14 mouse cellular contexts compared by ENCODE assay signal in genomic region chrX:98452026-98452425, GRCm38 (mm10).
DNase-seq lines count a peak whose midpoint lies in the region; ATAC-seq lines count a peak whose summit lies in the region.
"Had no signal": no experiment of that assay in that cellular context is flagged by ENCODE, and none has a peak within 500 bp of the region (broad histone marks: within the 10 kb centered on the region; RNA-seq: fewer than 3 reads in every experiment).

No protein-coding gene starts in this region.

- H3K4me2 ChIP-seq in midbrain, embryonic 14.5 days (ENCODE audit: low read length): no peak overlapping the region
- no peak overlapping the region for H3K4me2 ChIP-seq in midbrain, embryonic 11.5 days
- no peak overlapping the region for H3K4me2 ChIP-seq in limb, embryonic 15.5 days
- H3K4me2 ChIP-seq: limb, embryonic 12.5 days; neural tube, embryonic 13.5 days had no signal

- H3K9me3 ChIP-seq in midbrain, embryonic 14.5 days (ENCODE audit: control insufficient read depth, low read length): no peaks in the 10 kb centered on the region
- H3K9me3 ChIP-seq in midbrain, embryonic 11.5 days (ENCODE audit: control insufficient read depth, low read length): no peaks in the 10 kb centered on the region
- H3K9me3 ChIP-seq in limb, embryonic 15.5 days: no peaks in the 10 kb centered on the region
- H3K9me3 ChIP-seq: limb, embryonic 12.5 days; neural tube, embryonic 13.5 days had no signal

- intact Hi-C loops in heart, postnatal 25 days (cut with DNase I): no loop called here

- no peak for ATAC-seq in midbrain, embryonic 14.5 days (ENCODE audit: low FRiP score, low TSS enrichment)
- no peak for ATAC-seq in midbrain, embryonic 11.5 days (ENCODE audit: low FRiP score)
- ATAC-seq in limb, embryonic 15.5 days (ENCODE audit: insufficient number of reproducible peaks, low FRiP score, low TSS enrichment, low read depth): 0 out of 2 replicates have a peak, but pooled peaks have one; percentile 40
- ATAC-seq: inflammation-experienced regulatory T-cells, adult 6 months had no signal

- H3K27me3 ChIP-seq in midbrain, embryonic 14.5 days (ENCODE audit: control insufficient read depth, insufficient read depth, low read length): no peaks in the 10 kb centered on the region
- H3K27me3 ChIP-seq in midbrain, embryonic 11.5 days (ENCODE audit: control insufficient read depth, insufficient read depth, low read length): no peaks in the 10 kb centered on the region
- H3K27me3 ChIP-seq in limb, embryonic 15.5 days: no peaks in the 10 kb centered on the region
- H3K27me3 ChIP-seq: limb, embryonic 12.5 days; neural tube, embryonic 13.5 days had no signal

- H3K27ac ChIP-seq in midbrain, embryonic 14.5 days (replicated peaks; ENCODE audit: low read depth, low read length): no peak overlapping the region
- H3K27ac ChIP-seq in midbrain, embryonic 11.5 days (ENCODE audit: low read depth, low read length): no peak overlapping the region
- no peak overlapping the region for H3K27ac ChIP-seq in limb, embryonic 15.5 days
- H3K27ac ChIP-seq: kidney, postnatal 0 days; limb, embryonic 12.5 days; neural tube, embryonic 13.5 days had no signal

- H3K4me3 ChIP-seq in midbrain, embryonic 14.5 days (replicated peaks; ENCODE audit: low read depth, low read length): no peak overlapping the region
- H3K4me3 ChIP-seq in midbrain, embryonic 11.5 days (ENCODE audit: low read depth, low read length): no peak overlapping the region
- no peak overlapping the region for H3K4me3 ChIP-seq in limb, embryonic 15.5 days
- H3K4me3 ChIP-seq: limb, embryonic 12.5 days; neural tube, embryonic 13.5 days had no signal

- H3K4me1 ChIP-seq in midbrain, embryonic 14.5 days (ENCODE audit: control insufficient read depth, insufficient read depth, low read length): no peaks in the 10 kb centered on the region
- no peaks in the 10 kb centered on the region for H3K4me1 ChIP-seq in midbrain, embryonic 11.5 days (ENCODE audit: control insufficient read depth, insufficient read depth, low read length)
- no peaks in the 10 kb centered on the region for H3K4me1 ChIP-seq in limb, embryonic 15.5 days
- H3K4me1 ChIP-seq: limb, embryonic 12.5 days; neural tube, embryonic 13.5 days had no signal

- H3K9ac ChIP-seq in midbrain, embryonic 14.5 days (replicated peaks; ENCODE audit: low read length): no peak overlapping the region
- no peak overlapping the region for H3K9ac ChIP-seq in midbrain, embryonic 11.5 days (ENCODE audit: low read length)
- H3K9ac ChIP-seq in limb, embryonic 15.5 days: no peak overlapping the region
- H3K9ac ChIP-seq: limb, embryonic 12.5 days; neural tube, embryonic 13.5 days had no signal

- DNase-seq in adrenal gland, postnatal 14 days: peak; percentile 24
- DNase-seq in adrenal gland, adult 18-20 months (ENCODE audit: low spot score in 2 of 2): no peak
- DNase-seq in heart, adult 11 months: peak; percentile 82
- no peak for DNase-seq in heart, postnatal 25 days (ENCODE audit: low spot score)
- peak; percentile 1 for DNase-seq in midbrain, embryonic 14.5 days
- no peak for DNase-seq in midbrain, embryonic 11.5 days (ENCODE audit: low spot score, missing footprints)
- no peak for DNase-seq in thymus, postnatal 14 days
- DNase-seq: cerebellum, adult 18-20 months; embryo, embryonic 11 days had no signal

- H3K36me3 ChIP-seq in midbrain, embryonic 14.5 days (ENCODE audit: control insufficient read depth, insufficient read depth, low read length): no peaks in the 10 kb centered on the region
- H3K36me3 ChIP-seq in midbrain, embryonic 11.5 days (ENCODE audit: control insufficient read depth, insufficient read depth, low read length): no peaks in the 10 kb centered on the region
- H3K36me3 ChIP-seq in limb, embryonic 15.5 days: no peaks in the 10 kb centered on the region
- H3K36me3 ChIP-seq: limb, embryonic 12.5 days; neural tube, embryonic 13.5 days had no signal

- WGBS in midbrain, embryonic 14.5 days: 78% methylated on average over 2 of the region's 2 CpGs
- 77% methylated on average over 2 of the region's 2 CpGs for WGBS in midbrain, embryonic 11.5 days
- 39% methylated on average over 2 of the region's 2 CpGs for WGBS in limb, embryonic 15.5 days

Comparison
In these comparisons a context has a peak if more than half of its experiments do, and no peak if none do; other contexts are left out.
1. DNase-seq: peak in adrenal gland, postnatal 14 days (single experiment), heart, adult 11 months (single experiment) and midbrain, embryonic 14.5 days (single experiment); none in adrenal gland, adult 18-20 months (0 of 2), heart, postnatal 25 days (single experiment), midbrain, embryonic 11.5 days (single experiment) and thymus, postnatal 14 days (single experiment).